8 mouse cellular contexts compared by ENCODE assay signal in the genomic region with DNA sequence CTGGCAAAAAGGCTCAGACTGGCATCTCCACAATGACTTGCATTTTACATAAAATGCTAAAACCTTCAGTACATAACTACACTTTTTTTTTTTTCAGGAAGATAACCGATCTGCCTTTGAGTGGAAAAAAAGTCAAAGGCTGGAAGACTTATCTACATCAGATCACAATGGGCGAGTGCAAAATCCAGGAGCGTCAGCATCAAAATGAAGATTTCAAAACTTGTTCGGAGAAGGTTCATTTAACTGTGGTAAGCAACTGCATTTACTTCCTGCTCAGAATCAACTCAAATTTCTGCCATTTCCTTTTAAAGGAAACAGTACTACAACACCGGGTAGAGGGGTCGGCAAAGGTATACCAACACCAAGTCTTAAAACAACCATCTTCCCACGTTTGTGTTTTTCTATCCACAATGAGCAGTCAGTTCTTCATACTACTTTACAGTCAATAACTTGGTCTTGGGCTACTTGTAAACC. TPM values are rescaled to one million over a fixed set of nuclear protein-coding genes. Genes with fewer than 3 reads are reported as not detected.
DNase-seq lines count a peak whose midpoint lies in the region; ATAC-seq lines count a peak whose summit lies in the region.

No protein-coding gene starts in this region.

- no peaks in the 10 kb centered on the region for H3K9me3 ChIP-seq in heart, embryonic 12.5 days (replicated peaks)
- H3K9me3 ChIP-seq in forebrain, embryonic 14.5 days (replicated peaks; ENCODE audit: control insufficient read depth, low read length) = no peaks in the 10 kb centered on the region

- H3K36me3 ChIP-seq in heart, embryonic 12.5 days = peaks cover 1% of the 10 kb centered on the region; the same call in 1 of the 2 replicates
- no peaks in the 10 kb centered on the region; the same call in 1 of the 2 replicates for H3K36me3 ChIP-seq in forebrain, embryonic 14.5 days (ENCODE audit: control insufficient read depth, insufficient read depth, low read length)
- peaks cover 8% of the 10 kb centered on the region; the same call in 1 of the 2 replicates for H3K36me3 ChIP-seq in macrophage (ENCODE audit: inconsistent target)

- DNase-seq in heart, postnatal 10 days = no peak
- DNase-seq in CD4-positive helper T cell, adult 2 months (ENCODE audit: low read depth, low spot score) = peak; percentile 57
- DNase-seq in forebrain, embryonic 14.5 days (ENCODE audit: low spot score) = no peak
- DNase-seq in left cerebral cortex, adult 9 months (ENCODE audit: low spot score in 2 of 2) = no peak
- DNase-seq in frontal cortex, postnatal 36 days (ENCODE audit: low spot score in 2 of 2) = no peak
- no peak for DNase-seq in adrenal gland, adult 8-10 months

- H3K4me2 ChIP-seq in heart, embryonic 12.5 days = peak overlapping the region; percentile 88
- peak overlapping the region; percentile 72 for H3K4me2 ChIP-seq in forebrain, embryonic 14.5 days (ENCODE audit: low read length)

- WGBS in heart, embryonic 12.5 days = 8% methylated on average over 7 of the region's 7 CpGs
- WGBS in forebrain, embryonic 14.5 days = 20% methylated on average over 7 of the region's 7 CpGs
- under 1% methylated on average over 7 of the region's 7 CpGs for WGBS in macrophage (ENCODE audit: missing documents)

- H3K27me3 ChIP-seq in heart, embryonic 12.5 days (replicated peaks) = no peaks in the 10 kb centered on the region
- no peaks in the 10 kb centered on the region for H3K27me3 ChIP-seq in forebrain, embryonic 14.5 days (replicated peaks; ENCODE audit: control insufficient read depth, insufficient read depth, low read length)

- H3K79me2 ChIP-seq in macrophage (ENCODE audit: inconsistent target) = peaks cover 75% of the 10 kb centered on the region

- intact Hi-C loops in heart, postnatal 10 days (cut with DNase I) = loop anchor here (5.0 kb wide), 1 partner anchor 37 kb away; no protein-coding TSS in a partner anchor

- H3K27ac ChIP-seq in heart, embryonic 12.5 days (ENCODE audit: poor library complexity, severe bottlenecking) = peak overlapping the region; percentile 97
- H3K27ac ChIP-seq in forebrain, embryonic 14.5 days (ENCODE audit: low read depth, low read length) = no peak overlapping the region; the same call in 1 of the 2 replicates
- peak overlapping the region; percentile 91 for H3K27ac ChIP-seq in macrophage

- peak overlapping the region; percentile 100 for H3K4me3 ChIP-seq in heart, embryonic 12.5 days
- peak overlapping the region; percentile 89 for H3K4me3 ChIP-seq in forebrain, embryonic 14.5 days (ENCODE audit: low read depth, low read length)
- peak overlapping the region; percentile 92 for H3K4me3 ChIP-seq in macrophage (ENCODE audit: inconsistent target)

- H3K9ac ChIP-seq in heart, embryonic 12.5 days = peak overlapping the region; percentile 100
- peak overlapping the region; percentile 92 for H3K9ac ChIP-seq in forebrain, embryonic 14.5 days (ENCODE audit: low read length)

- ATAC-seq in heart, embryonic 12.5 days (ENCODE audit: insufficient number of reproducible peaks, low FRiP score) = no peak
- no peak for ATAC-seq in forebrain, embryonic 14.5 days

- H3K4me1 ChIP-seq in heart, embryonic 12.5 days (replicated peaks) = peaks cover 11% of the 10 kb centered on the region
- H3K4me1 ChIP-seq in forebrain, embryonic 14.5 days (ENCODE audit: control insufficient read depth, insufficient read depth, low read length) = peaks cover 11% of the 10 kb centered on the region

RNA-seq across cellular contexts. Expression of a gene that starts 1.8 kb away (rescaled TPM):
- polyA plus RNA-seq in heart, embryonic 12.5 days (2016; fragmentation: Nextera tagmentation; extraction: Ambion mirVana) = 55.5 and 57.4 TPM in 2 replicates
- 10 to 100 TPM; 54.5 to 62.1 TPM for total RNA-seq in heart, postnatal 10 days (2021)
- 55.2 and 63.8 TPM in 2 replicates for polyA plus RNA-seq in forebrain, embryonic 14.5 days (2014; fragmentation: Nextera tagmentation; extraction: Ambion mirVana)
- total RNA-seq in macrophage (2018; cell fraction: chromatin; rRNA removed) = 100 to 1,000 TPM; 270 to 557 (median 405) TPM
- total RNA-seq in macrophage (2018; cell fraction: cytosol; rRNA removed) = 100 to 1,000 TPM in 6 of 26 experiments, 10 to 100 TPM in 20; 60.0 to 117 (median 90.2) TPM
- 100 to 1,000 TPM; 150 to 314 (median 228) TPM for total RNA-seq in macrophage (2018; cell fraction: nucleus; rRNA removed)
- polyA plus RNA-seq in macrophage (2018) = 70.8 to 80.2 TPM (median 75.8 TPM) in 3 replicates
- 10 to 100 TPM; 76.1 to 91.6 (median 86.8) TPM for total RNA-seq in adrenal gland, adult 8-10 months (2022)

RNA-seq across cellular contexts. Expression of a gene that starts 11.1 kb away (rescaled TPM):
- 7.9 and 8.3 TPM in 2 replicates for polyA plus RNA-seq in heart, embryonic 12.5 days (2016; fragmentation: Nextera tagmentation; extraction: Ambion mirVana)
- total RNA-seq in heart, postnatal 10 days (2021) = 10 to 100 TPM; 10.5 to 10.9 TPM
- 5.2 and 5.7 TPM in 2 replicates for polyA plus RNA-seq in forebrain, embryonic 14.5 days (2014; fragmentation: Nextera tagmentation; extraction: Ambion mirVana)
- total RNA-seq in macrophage (2018; cell fraction: chromatin; rRNA removed) = 10 to 100 TPM in 3 of 26 experiments, 1 to 10 TPM in 23; 2.3 to 11.8 (median 7.5) TPM
- total RNA-seq in macrophage (2018; cell fraction: cytosol; rRNA removed) = 1 to 10 TPM in 22 of 26 experiments, under 1 TPM in 4; 0.76 to 1.8 (median 1.4) TPM
- 10 to 100 TPM in 1 of 26 experiments, 1 to 10 TPM in 25; 1.5 to 16.8 (median 3.7) TPM for total RNA-seq in macrophage (2018; cell fraction: nucleus; rRNA removed)
- polyA plus RNA-seq in macrophage (2018) = 1.1 to 3.6 TPM (median 1.7 TPM) in 3 replicates
- total RNA-seq in adrenal gland, adult 8-10 months (2022) = 10 to 100 TPM; 10.3 to 16.5 (median 14.3) TPM

RNA-seq across cellular contexts. Expression of a gene that starts 11.3 kb away (rescaled TPM):
- polyA plus RNA-seq in heart, embryonic 12.5 days (2016; fragmentation: Nextera tagmentation; extraction: Ambion mirVana) = 2.9 and 3.4 TPM in 2 replicates
- total RNA-seq in heart, postnatal 10 days (2021) = 1 to 10 TPM; 5.5 to 6.7 TPM
- polyA plus RNA-seq in forebrain, embryonic 14.5 days (2014; fragmentation: Nextera tagmentation; extraction: Ambion mirVana) = 3.8 and 4.4 TPM in 2 replicates
- 10 to 100 TPM in 1 of 26 experiments, 1 to 10 TPM in 24, under 1 TPM in 1; 0.95 to 11.3 (median 3.7) TPM for total RNA-seq in macrophage (2018; cell fraction: chromatin; rRNA removed)
- total RNA-seq in macrophage (2018; cell fraction: cytosol; rRNA removed) = 1 to 10 TPM; 1.7 to 4.8 (median 3.1) TPM
- 10 to 100 TPM in 8 of 26 experiments, 1 to 10 TPM in 18; 2.6 to 17.9 (median 5.4) TPM for total RNA-seq in macrophage (2018; cell fraction: nucleus; rRNA removed)
- polyA plus RNA-seq in macrophage (2018) = 3.5 to 7.1 TPM (median 4.7 TPM) in 3 replicates
- total RNA-seq in adrenal gland, adult 8-10 months (2022) = 10 to 100 TPM in 2 of 4 experiments, 1 to 10 TPM in 2; 8.4 to 11.1 (median 9.8) TPM

RNA-seq across cellular contexts. Expression of a gene that starts 40.0 kb away (rescaled TPM):
- polyA plus RNA-seq in heart, embryonic 12.5 days (2016; fragmentation: Nextera tagmentation; extraction: Ambion mirVana) = 25.2 and 26.8 TPM in 2 replicates
- 10 to 100 TPM; 89.9 to 97.0 TPM for total RNA-seq in heart, postnatal 10 days (2021)
- 4.1 and 5.5 TPM in 2 replicates for polyA plus RNA-seq in forebrain, embryonic 14.5 days (2014; fragmentation: Nextera tagmentation; extraction: Ambion mirVana)
- total RNA-seq in macrophage (2018; cell fraction: chromatin; rRNA removed) = 10 to 100 TPM in 25 of 26 experiments, 1 to 10 TPM in 1; 8.8 to 47.1 (median 25.1) TPM
- 10 to 100 TPM in 23 of 26 experiments, 1 to 10 TPM in 3; 9.0 to 18.3 (median 13.4) TPM for total RNA-seq in macrophage (2018; cell fraction: cytosol; rRNA removed)
- 10 to 100 TPM in 22 of 26 experiments, 1 to 10 TPM in 4; 6.6 to 31.7 (median 19.1) TPM for total RNA-seq in macrophage (2018; cell fraction: nucleus; rRNA removed)
- 10.0 to 13.7 TPM (median 11.9 TPM) in 3 replicates for polyA plus RNA-seq in macrophage (2018)
- total RNA-seq in adrenal gland, adult 8-10 months (2022) = 10 to 100 TPM; 45.7 to 58.0 (median 50.5) TPM

RNA-seq across cellular contexts. Expression of a gene that starts 47.3 kb away (rescaled TPM):
- 33.8 and 37.1 TPM in 2 replicates for polyA plus RNA-seq in heart, embryonic 12.5 days (2016; fragmentation: Nextera tagmentation; extraction: Ambion mirVana)
- 1 to 10 TPM; 9.5 TPM for total RNA-seq in heart, postnatal 10 days (2021)
- 70.7 and 78.3 TPM in 2 replicates for polyA plus RNA-seq in forebrain, embryonic 14.5 days (2014; fragmentation: Nextera tagmentation; extraction: Ambion mirVana)
- 10 to 100 TPM in 11 of 26 experiments, 1 to 10 TPM in 14, not detected in 1; 2.4 to 15.1 (median 9.5) TPM for total RNA-seq in macrophage (2018; cell fraction: chromatin; rRNA removed)
- 10 to 100 TPM in 10 of 26 experiments, 1 to 10 TPM in 16; 6.0 to 12.8 (median 9.4) TPM for total RNA-seq in macrophage (2018; cell fraction: cytosol; rRNA removed)
- total RNA-seq in macrophage (2018; cell fraction: nucleus; rRNA removed) = 10 to 100 TPM in 7 of 26 experiments, 1 to 10 TPM in 19; 1.5 to 14.5 (median 6.1) TPM
- 6.5 to 17.6 TPM (median 8.5 TPM) in 3 replicates for polyA plus RNA-seq in macrophage (2018)
- 10 to 100 TPM in 3 of 4 experiments, 1 to 10 TPM in 1; 9.0 to 17.7 (median 15.3) TPM for total RNA-seq in adrenal gland, adult 8-10 months (2022)
